Mouse (Mus musculus) cerebellum, adult 2 months (tissue): ENCODE data around the gene Hist1h3g.

Experiments used
- CTCF ChIP-seq: fragments of 200-500 bp; IDR thresholded peaks from 2 replicates; pipeline ENCODE4 v1.5.1; 2011; ENCODE audit warnings: low read depth, mild to moderate bottlenecking, control low read depth, low read length, moderate library complexity, borderline replicate concordance; ENCODE audit not compliant: insufficient read depth
- POLR2A ChIP-seq: fragments of 200-500 bp; IDR thresholded peaks from 2 replicates; pipeline ENCODE4 v1.6.1; 2011; ENCODE audit warnings: low read length, control low read depth, borderline replicate concordance; ENCODE audit not compliant: insufficient read depth

DNA sequence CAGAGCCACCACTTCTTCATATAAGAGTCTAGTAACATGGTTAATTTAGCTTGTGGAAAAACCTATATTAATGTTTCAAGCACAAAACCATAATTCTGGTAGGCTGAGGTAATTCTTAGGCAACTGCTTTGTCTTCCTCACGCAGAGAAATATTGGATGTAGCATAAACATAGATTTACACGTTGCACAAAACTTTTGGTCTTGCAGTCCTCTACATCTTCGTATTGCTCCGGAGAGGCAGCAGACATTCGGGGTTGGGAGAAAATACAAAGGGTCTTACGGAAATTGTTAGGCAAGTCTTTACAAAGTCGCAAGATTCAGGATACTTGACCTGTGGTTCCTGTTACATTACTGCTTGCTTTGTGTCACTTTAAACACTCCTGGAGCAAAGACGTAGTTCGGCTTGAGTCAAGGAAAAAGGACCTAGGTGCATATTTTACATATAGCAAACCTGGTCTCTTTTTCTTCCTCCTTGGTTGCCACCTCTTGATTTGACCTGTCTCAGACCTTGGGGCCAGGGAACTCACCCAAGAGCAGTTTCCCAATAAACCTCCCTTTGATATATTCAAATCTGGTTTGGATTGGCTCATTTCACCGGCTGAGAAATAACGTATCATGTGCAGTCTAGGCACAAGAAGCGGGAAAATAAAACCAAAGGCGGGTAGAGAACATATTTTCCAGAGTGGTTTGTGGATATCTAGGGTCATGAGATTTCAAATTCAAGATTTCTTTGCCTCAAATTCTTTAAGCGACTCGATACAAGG, 672 bp upstream of the Hist1h3g start:
- TF ChIP-seq CTCF (no peak), POLR2A (no peak)
